Comparison of ENCODE assay signal across 12 mouse cellular contexts in the genomic region with DNA sequence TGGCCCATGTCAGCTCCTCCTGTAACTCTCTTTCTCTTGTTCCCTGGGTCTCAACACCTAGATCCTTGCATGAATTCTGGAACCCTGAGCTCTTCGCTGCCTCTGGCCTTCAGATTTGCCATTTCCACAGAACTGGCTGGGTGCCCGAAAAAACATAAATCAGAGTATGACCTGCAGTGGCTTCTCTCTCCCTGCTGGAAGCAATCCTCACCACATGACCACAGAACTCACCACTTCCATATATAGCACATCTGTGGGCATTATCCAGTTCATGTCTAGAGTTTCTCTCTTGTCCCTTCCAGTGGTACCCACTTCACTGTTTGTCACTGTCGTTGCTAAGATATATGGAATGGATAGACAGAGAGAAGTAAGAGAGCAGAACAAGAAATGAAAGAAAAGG. TPM values are rescaled to one million over a fixed set of nuclear protein-coding genes. Genes with fewer than 3 reads are reported as not detected.
A peak's percentile ranks its signal among the peaks of the same experiment; 100 is the strongest.
DNase-seq lines count a peak whose midpoint lies in the region; ATAC-seq lines count a peak whose summit lies in the region.
"Had no signal": no experiment of that assay in that cellular context is flagged by ENCODE, and none has a peak within 500 bp of the region (broad histone marks: within the 10 kb centered on the region; RNA-seq: fewer than 3 reads in every experiment).

No protein-coding gene starts in this region.

- H3K27ac ChIP-seq in heart, embryonic 13.5 days (replicated peaks), result peak overlapping the region; percentile 90
- no peak overlapping the region for H3K27ac ChIP-seq in forebrain, embryonic 12.5 days
- H3K27ac ChIP-seq: forebrain, embryonic 15.5 days; liver, embryonic 15.5 days; neural tube, embryonic 15.5 days had no signal

- H3K9me3 ChIP-seq in heart, embryonic 13.5 days, result no peaks in the 10 kb centered on the region
- H3K9me3 ChIP-seq in forebrain, embryonic 12.5 days, result no peaks in the 10 kb centered on the region
- H3K9me3 ChIP-seq: forebrain, embryonic 15.5 days; liver, embryonic 15.5 days; neural tube, embryonic 15.5 days had no signal

- peaks cover 39% of the 10 kb centered on the region for H3K4me1 ChIP-seq in heart, embryonic 13.5 days
- H3K4me1 ChIP-seq in forebrain, embryonic 12.5 days, result peaks cover 9% of the 10 kb centered on the region
- H3K4me1 ChIP-seq: forebrain, embryonic 15.5 days had no signal

- no peaks in the 10 kb centered on the region for H3K36me3 ChIP-seq in heart, embryonic 13.5 days
- no peaks in the 10 kb centered on the region for H3K36me3 ChIP-seq in forebrain, embryonic 12.5 days (replicated peaks)
- H3K36me3 ChIP-seq: forebrain, embryonic 15.5 days; liver, embryonic 15.5 days; neural tube, embryonic 15.5 days had no signal

- peak; percentile 49; the same call in 1 of the 2 replicates for ATAC-seq in heart, embryonic 13.5 days (ENCODE audit: extremely low read depth, insufficient number of reproducible peaks, low FRiP score, low TSS enrichment)
- peak; percentile 50; the same call in 1 of the 2 replicates for ATAC-seq in common myeloid progenitor, adult 5-6 weeks (replicated peaks; ENCODE audit: low read depth, poor library complexity, severe bottlenecking)
- ATAC-seq in forebrain, embryonic 12.5 days (ENCODE audit: low FRiP score), result no peak
- ATAC-seq in activated CD4-positive, CD25-positive, alpha-beta regulatory T cell, adult 4 months, result no peak
- ATAC-seq: forebrain, embryonic 15.5 days; inflammation-experienced regulatory T-cells, adult 6 months had no signal

- no peak overlapping the region for H3K9ac ChIP-seq in heart, embryonic 13.5 days
- H3K9ac ChIP-seq in forebrain, embryonic 12.5 days, result no peak overlapping the region
- H3K9ac ChIP-seq: forebrain, embryonic 15.5 days; liver, embryonic 15.5 days; neural tube, embryonic 15.5 days had no signal

- 24% methylated on average over 3 of the region's 3 CpGs for WGBS in heart, embryonic 13.5 days
- WGBS in forebrain, embryonic 12.5 days, result 81% methylated on average over 3 of the region's 3 CpGs

- no peak for DNase-seq in heart, adult 8-10 months (ENCODE audit: low spot score)
- DNase-seq in 416B (ENCODE audit: low read depth), result peak; percentile 45
- DNase-seq in kidney, postnatal 4 days, result peak; percentile 63 to 70
- no peak for DNase-seq in left cerebral cortex, adult 11 months (ENCODE audit: low spot score)

- no peak overlapping the region for H3K4me3 ChIP-seq in heart, embryonic 13.5 days
- no peak overlapping the region for H3K4me3 ChIP-seq in forebrain, embryonic 12.5 days (replicated peaks)
- H3K4me3 ChIP-seq: forebrain, embryonic 15.5 days; liver, embryonic 15.5 days; neural tube, embryonic 15.5 days had no signal

- no peak overlapping the region for H3K4me2 ChIP-seq in heart, embryonic 13.5 days
- no peak overlapping the region for H3K4me2 ChIP-seq in forebrain, embryonic 12.5 days
- H3K4me2 ChIP-seq: forebrain, embryonic 15.5 days; liver, embryonic 15.5 days; neural tube, embryonic 15.5 days had no signal

- no peaks in the 10 kb centered on the region for H3K27me3 ChIP-seq in heart, embryonic 13.5 days (replicated peaks)
- H3K27me3 ChIP-seq in forebrain, embryonic 12.5 days, result no peaks in the 10 kb centered on the region
- H3K27me3 ChIP-seq: forebrain, embryonic 15.5 days; liver, embryonic 15.5 days; neural tube, embryonic 15.5 days had no signal

RNA-seq across cellular contexts. Expression of gene Lamc2, which starts 13.0 kb away (rescaled TPM):
- 10.0 and 10.4 TPM in 2 replicates for polyA plus RNA-seq in heart, embryonic 13.5 days (2015; fragmentation: Nextera tagmentation; extraction: Ambion mirVana)
- total RNA-seq in heart, adult 8-10 months (2022), result 10 to 100 TPM in 2 of 4 experiments, 1 to 10 TPM in 2; 8.3 to 14.2 (median 11.6) TPM
- total RNA-seq in common myeloid progenitor, adult 5-6 weeks (2017), result not detected in 2 replicates
- 0.47 and 0.94 TPM in 2 replicates for polyA plus RNA-seq in forebrain, embryonic 12.5 days (2016; fragmentation: Nextera tagmentation; extraction: Ambion mirVana)
- polyA plus RNA-seq in activated CD4-positive, CD25-positive, alpha-beta regulatory T cell, adult 4 months (2017; shearing (Covaris generic)), result under 1 TPM; 0.51 to 0.53 TPM

Comparison
In these comparisons a context has a peak if more than half of its experiments do, and no peak if none do; other contexts are left out.
1. ATAC-seq: peak in heart, embryonic 13.5 days (single experiment) and common myeloid progenitor, adult 5-6 weeks (single experiment); none in forebrain, embryonic 12.5 days (single experiment) and activated CD4-positive, CD25-positive, alpha-beta regulatory T cell, adult 4 months (single experiment).
2. DNase-seq: peak in 416B (single experiment) and kidney, postnatal 4 days (2 of 2); none in heart, adult 8-10 months (single experiment) and left cerebral cortex, adult 11 months (single experiment).